Mouse (Mus musculus): ENCODE results near the gene Myadm.

GRCm38 (mm10) chr7:3303789-3304188 is 14.9 kb downstream of the Myadm start:
- TF ChIP-seq CTCF (IDR thresholded peaks at IDR 0.05; ENCODE audit: insufficient read depth, low read depth, low read length), result no peak
- TF ChIP-seq POLR2A (IDR thresholded peaks at IDR 0.05; ENCODE audit: insufficient read depth, low read depth, low read length), result no peak
